Mouse (Mus musculus) inflammation-experienced regulatory T-cells, adult 6 months (primary cell): ENCODE measurements around the gene Brinp2. TPM values are rescaled to one million over a fixed set of nuclear protein-coding genes. Genes with fewer than 3 reads are reported as not detected.

Experiments used
- ATAC-seq: one replicate; pipeline ENCODE4 v1.8.0; 2017
- polyA plus RNA-seq, 3 experiments: library from polyadenylated mRNA; unstranded; fragments of 100-300 nt; shearing (Covaris generic); gene quantifications; one replicate each; pipeline ENCODE4 v1.2.1; 2017

Brinp2 gene
- polyA plus RNA-seq, 3 experiments from 2014 or later, result not detected

- ATAC-seq, result no peak
Observed at GRCm38 (mm10) chr1:158285198-158285597, 70.9 kb downstream of the Brinp2 start.

GRCm38 (mm10) chr1:158283869-158284268 is 72.3 kb downstream of the Brinp2 start:
- ATAC-seq, result no peak

- ATAC-seq, result no peak
Observed at GRCm38 (mm10) chr1:158272058-158272457, 84.1 kb downstream of the Brinp2 start.

- ATAC-seq, result no peak
Observed at GRCm38 (mm10) chr1:158267020-158267571, 89.0 kb downstream of the Brinp2 start.

DNA sequence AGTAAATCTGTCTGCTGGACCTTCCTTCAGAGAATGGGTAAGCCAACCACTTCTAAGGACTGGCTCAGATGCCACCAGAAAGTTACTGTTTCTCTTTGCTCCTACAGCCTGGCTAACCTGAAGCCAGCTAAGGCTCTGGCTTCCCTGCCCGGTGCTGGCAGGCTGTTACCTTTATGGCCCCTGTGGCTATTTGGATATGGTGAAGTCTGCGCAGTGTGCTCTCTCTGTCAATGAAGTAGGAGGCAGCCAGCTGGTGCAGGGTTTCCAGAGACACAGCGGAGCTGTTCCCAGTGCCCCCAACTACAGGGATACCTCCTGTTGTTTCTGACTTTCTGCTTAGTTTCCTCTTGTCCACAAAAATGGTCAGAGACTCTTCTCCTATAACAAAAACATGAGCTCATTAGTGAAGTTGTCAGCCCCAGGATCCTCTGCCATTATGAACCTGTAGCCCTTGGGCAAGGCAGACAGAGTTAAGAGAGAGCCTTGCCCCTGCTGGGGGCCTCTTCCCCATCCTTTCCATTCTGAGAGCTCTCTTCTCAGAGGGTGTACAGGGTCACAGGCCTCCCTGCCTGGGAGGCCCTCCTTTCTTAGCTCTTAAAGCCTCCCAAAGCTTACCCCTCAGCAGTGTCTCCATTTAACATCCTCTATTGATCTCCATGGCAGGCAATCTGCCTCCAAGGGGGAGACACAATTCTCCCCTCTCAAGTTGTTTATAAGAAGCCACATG is 89.7 kb downstream of the Brinp2 start:
- no peak for ATAC-seq

DNA sequence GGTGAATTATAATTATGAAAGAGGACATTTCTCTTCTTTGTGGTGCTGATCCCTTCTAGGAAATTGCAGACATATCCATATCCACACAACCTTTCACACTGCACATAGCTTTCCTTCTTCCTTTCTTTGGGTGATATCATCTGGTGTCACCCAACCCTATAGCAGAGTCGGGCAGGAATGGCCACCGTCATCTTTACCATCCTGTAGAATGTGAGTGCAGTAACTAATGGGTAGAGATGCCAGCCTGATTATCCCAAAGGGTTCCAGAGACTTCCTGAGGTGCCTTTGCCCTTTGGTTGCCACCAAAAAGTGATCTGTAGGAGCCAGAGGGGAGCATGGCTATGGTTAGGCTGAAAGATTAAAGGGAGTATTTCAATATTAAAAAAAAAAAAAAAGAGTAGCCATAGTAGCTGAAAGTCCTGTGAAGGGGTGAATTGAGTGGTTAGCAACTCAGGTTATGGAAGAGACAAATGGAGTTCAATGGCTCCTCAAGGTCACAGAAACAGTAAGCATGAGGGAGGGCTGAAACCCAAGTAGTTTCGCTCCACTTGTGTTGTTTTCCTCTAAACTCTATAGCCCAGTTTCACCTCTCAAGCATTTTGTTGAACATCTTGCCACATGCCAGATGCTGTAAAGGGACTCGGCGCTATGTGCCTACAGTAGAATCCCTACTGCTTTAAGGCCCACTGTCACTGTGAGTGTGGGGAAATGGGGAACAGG is 96.5 kb downstream of the Brinp2 start:
- ATAC-seq, result no peak

- ATAC-seq, result no peak
Observed at GRCm38 (mm10) chr1:158258685-158259292, 97.3 kb downstream of the Brinp2 start.

DNA sequence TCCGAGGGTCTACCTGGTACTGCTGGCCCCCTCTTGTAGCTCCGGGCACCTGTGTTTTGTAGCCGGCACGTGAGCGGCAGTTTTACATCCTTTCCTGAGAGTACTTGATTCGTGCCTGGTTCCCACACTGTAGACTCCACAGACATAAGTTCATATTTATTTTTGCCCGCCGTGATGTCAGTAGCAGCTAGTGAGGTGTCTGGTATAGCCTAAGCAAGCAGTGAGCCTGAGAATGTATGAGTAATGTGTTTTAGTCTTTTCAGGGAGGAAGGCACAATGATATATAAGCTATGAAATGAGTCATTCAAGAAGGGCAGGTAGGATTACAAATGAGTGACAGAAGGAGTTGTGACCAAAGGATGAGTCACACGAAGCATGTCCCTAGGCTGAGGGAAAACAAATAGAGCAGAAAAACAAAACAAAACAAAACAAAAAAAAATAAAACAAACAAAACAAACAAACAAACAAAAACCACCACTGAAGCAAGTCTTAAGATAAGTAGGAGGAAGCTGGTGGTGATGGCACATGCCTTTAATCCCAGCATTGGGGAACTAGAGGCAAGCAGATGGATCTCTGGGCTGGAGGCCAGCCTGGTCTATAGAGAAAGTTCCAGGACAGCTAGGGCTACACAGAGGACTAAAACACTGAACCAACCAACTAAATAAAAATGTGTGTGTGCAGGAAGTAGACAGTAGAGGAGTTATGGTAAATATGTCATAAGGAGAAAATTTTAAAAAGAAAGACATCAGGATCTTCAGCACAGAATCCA is 100.0 kb downstream of the Brinp2 start:
- no peak for ATAC-seq

DNA sequence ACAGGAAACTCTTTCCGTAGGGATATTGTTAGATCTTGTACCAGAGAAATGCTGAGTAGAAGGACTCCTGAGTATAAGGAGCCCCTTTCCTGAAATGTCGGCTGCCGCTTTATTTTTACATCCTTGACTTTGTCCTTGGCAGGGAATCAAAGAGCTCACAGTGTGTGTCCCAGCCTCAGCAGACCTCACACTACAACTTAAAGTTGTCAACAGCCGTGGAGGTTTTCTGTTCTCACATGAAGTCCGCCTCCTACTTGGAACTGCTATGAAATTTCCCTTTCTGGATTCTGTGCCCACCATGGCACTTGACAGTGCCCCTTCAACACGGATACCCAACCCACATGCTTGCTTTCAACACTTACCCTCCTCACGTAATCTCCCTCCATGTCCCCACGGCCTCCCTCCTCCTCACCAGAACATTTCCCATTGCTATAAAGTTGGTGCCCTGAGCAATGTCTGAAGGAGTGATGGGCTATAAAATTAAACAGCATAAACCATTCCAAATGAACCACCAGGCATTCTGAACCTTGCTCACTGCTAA is 103.4 kb downstream of the Brinp2 start:
- ATAC-seq, result no peak

DNA sequence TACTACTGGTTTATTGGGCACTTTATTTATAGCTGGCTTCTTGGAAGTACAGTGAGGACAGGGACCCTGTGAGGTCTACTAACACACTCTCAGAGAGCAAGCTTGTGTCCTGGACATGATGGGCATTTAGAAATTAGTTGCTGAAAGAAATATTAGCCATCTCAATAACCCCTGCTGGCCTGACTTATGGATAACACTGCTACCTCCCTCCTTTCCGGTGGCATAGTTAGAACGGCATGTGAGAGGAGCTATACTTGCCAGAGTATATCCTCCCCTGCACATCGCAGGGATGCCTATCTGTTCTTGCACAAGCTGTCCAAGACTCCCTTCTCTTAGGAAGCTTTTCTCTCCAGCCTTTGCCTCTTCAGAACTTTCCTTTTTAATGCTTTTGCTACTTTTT is 107.9 kb downstream of the Brinp2 start:
- no peak for ATAC-seq

- no peak for ATAC-seq
Observed at GRCm38 (mm10) chr1:158246476-158247153, 109.5 kb downstream of the Brinp2 start.

- no peak for ATAC-seq
Observed at GRCm38 (mm10) chr1:158245486-158245885, 110.6 kb downstream of the Brinp2 start.

DNA sequence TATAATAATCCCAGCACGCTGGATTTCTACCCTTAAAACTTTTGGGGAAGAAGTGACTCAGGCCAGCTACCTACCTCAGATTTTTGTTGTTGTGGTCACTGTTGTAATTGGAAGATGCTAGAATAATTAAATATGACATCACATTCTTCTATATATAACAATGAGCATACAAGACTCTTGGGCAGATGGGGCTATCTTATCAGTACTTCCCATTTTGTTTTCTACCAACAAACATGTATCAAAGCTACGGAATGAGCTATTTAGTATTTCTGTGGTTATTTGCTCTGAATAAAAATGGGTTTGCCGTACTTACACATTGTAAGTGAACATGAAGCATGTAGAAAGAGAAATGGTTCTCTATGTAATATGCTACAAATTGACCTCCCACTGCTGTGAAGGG is 112.1 kb downstream of the Brinp2 start:
- no peak for ATAC-seq

GRCm38 (mm10) chr1:158241848-158242556 is 114.1 kb downstream of the Brinp2 start:
- ATAC-seq, result no peak

DNA sequence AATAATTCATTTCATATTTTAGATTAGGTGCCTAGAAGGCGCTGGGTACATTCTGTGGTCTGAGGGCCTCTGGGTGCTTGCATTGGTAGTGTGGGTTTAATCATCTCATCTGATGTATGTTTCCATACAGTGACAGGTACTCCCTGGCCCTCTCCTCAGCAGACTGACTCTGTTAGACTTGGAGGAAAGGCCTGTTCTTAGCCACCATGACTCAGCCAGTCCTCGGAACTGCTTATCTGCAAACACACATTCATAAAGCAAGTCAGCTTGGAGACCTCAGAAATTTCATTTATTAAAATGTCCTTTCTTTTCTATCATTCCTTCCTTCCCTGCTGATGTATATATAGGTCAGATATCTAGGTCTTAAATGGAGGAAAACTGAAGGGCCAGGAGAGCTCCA is 116.3 kb downstream of the Brinp2 start:
- ATAC-seq, result no peak

DNA sequence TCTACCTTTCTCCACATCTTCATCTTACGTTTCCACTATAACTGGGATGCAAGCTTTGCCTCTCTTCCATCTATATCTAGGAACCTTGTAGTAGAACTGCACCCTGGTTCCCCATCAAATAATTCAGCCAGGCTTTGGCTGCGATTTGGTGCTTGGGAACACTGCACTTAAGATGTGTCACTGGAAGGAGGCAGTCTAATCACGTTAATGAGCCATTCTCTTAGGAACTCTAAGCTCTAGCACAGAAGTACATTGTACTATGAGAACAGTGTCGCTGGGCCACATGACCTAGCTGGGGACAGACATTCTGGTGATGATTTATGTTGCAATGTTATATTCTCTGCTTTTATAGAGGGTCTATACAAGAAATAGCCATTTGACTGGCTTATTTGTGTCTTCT is 117.4 kb downstream of the Brinp2 start:
- ATAC-seq, result no peak

DNA sequence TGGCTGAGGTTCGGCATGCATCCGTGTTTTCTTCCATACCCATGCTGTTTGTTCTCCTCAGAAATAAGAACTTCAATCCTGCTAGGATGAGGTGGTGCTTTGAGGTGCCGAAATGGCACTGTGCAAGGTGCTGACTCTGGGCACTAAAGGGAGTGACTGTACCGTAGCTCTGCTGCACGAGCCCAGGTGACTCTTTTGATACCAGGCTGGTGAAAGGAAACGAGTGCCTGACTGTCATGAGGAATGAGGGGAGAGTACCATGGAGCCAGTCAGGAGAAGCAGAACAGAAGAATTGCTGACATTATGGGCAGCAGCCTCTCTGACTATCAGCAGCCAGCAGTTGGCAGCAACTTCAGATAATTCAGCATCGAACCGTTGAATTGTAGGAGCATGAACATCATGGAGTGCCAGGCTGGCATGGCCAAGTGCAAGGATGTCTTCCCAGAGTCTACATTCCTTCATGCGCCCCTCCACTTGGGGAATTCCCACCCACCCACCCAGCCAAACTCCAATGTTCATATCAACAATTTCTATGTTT is 127.4 kb downstream of the Brinp2 start:
- no peak for ATAC-seq

DNA sequence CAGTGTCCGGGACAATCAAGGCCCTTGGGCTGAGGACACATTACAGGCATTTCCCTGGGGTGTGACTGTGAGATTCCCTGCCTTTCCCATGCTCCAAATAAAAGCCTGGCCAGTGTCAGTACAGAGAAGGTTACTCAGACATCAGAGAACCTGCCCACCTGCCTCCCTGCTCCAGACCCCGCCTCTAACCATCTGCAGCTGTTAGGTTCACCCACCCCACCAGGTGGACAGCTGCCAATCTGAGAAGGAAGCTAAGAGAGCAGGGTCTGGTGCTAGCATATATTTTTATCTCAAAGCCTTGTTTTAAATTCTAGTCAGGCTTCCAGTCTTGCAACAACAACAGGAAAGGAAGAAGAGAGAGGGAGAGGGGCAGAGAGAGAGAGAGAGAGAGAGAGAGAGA is 128.9 kb downstream of the Brinp2 start:
- no peak for ATAC-seq

GRCm38 (mm10) chr1:158226689-158227088 is 129.4 kb downstream of the Brinp2 start:
- no peak for ATAC-seq

DNA sequence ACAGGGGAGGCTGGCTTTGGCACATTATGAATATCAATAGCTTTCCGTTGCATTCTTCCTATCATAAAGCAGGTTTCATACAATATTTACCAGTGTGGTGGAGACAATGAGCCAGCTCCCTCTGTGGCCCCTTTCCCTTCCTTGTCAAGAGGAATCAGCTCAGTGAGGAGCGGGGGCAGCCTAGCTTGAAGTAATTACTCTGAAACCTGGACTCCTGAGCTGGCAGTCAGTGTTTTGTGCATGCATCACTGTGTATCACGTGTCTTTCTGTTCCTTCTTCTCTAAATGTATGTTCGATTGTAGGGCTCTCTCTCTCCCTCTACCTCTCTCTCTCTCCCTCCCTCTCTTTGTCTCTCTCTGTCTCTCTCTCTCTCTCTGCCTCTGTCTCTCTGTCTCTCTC is 135.1 kb downstream of the Brinp2 start:
- no peak for ATAC-seq

DNA sequence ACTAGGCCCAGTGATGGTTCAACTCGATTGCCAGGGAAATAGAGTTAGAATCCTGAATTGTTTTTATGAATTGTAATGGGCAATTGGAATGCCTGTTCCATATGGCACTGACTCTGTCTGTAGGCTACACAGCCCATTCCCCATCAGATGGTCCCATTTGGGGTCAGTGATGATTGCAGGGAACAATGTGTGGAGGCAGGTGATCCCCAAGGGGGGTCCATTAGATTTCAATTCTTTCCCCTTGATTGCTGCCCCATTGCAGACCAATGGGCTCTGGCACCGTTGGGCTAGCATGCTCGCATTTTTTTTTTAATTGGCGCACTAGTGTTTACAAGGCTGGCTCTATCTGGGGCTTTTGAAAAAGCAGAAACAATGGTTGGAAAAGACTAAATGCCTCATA is 136.0 kb downstream of the Brinp2 start:
- no peak for ATAC-seq
